Mouse (Mus musculus) myocyte (in vitro differentiated cells): ENCODE data around the gene Plg.

ENCODE experiments used
- CEBPB ChIP-seq: IDR thresholded peaks from 2 replicates; pipeline ENCODE4 v1.6.1; 2011; ENCODE audit warnings: mild to moderate bottlenecking, moderate library complexity; ENCODE audit not compliant: poor library complexity, insufficient read depth, severe bottlenecking
- POLR2A ChIP-seq: IDR thresholded peaks from one replicate; pipeline ENCODE4 v1.6.1; 2011; ENCODE audit warnings: low read depth, mild to moderate bottlenecking, control low read depth, moderate library complexity; ENCODE audit not compliant: insufficient read length
- TCF12 ChIP-seq: IDR thresholded peaks from one replicate; pipeline ENCODE4 v1.6.1; 2011; ENCODE audit warnings: mild to moderate bottlenecking, control low read depth; ENCODE audit not compliant: poor library complexity, insufficient read depth, severe bottlenecking
- USF1 ChIP-seq: IDR thresholded peaks from one replicate; pipeline ENCODE4 v1.6.1; 2011; ENCODE audit warnings: low read depth, mild to moderate bottlenecking, control low read depth, moderate library complexity

DNA sequence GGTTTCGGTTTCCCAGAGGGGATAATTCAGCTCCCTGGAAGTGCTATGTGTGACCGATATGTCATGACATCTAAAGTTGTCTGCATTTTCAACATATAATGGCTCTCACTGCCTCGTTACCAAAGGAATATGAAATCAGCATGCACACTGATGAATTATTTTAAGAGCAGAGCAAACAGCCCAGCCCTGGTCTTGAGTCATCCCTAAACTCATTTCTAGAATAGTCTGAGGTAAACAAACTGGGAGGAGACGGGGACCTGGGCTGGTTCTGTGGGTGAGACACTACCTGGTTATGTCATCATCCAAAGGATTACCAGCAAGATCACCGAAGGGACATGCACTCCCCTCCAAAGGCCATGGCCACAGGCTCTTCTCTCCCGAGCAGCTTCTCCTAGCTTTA, 26.8 kb upstream of the Plg start:
- TF ChIP-seq TCF12 (no peak), POLR2A (no peak), CEBPB (no peak), USF1 (no peak)
